Mouse (Mus musculus) limb, embryonic 14.5 days (tissue): ENCODE measurements around the gene Gatad2a. TPM values are rescaled to one million over a fixed set of nuclear protein-coding genes. Genes with fewer than 3 reads are reported as not detected.

Experiments used
- ATAC-seq: fragments of 200-750 bp; cut with Nextera tagmentation; 2 replicates; pipeline ENCODE4 v1.8.0; 2017; ENCODE audit warnings: low read depth, moderate number of reproducible peaks, moderate TSS enrichment; ENCODE audit not compliant: low FRiP score
- DNase-seq: peaks from one replicate; pipeline ENCODE4 v3.0.0-alpha.2; 2015; ENCODE audit warnings: low spot score
- H3K27ac ChIP-seq: fragments of 300-500 bp; sonication (generic); replicated peaks from 2 replicates; pipeline ENCODE4 v1.5.1; 2014; ENCODE audit warnings: low read depth, mild to moderate bottlenecking, low read length, moderate library complexity, mixed read lengths
- H3K27me3 ChIP-seq: fragments of 300-500 bp; sonication (generic); 2 replicates; pipeline ENCODE4 v1.6.1; 2014; ENCODE audit warnings: low read length, mixed read lengths; ENCODE audit not compliant: control insufficient read depth, insufficient read depth
- H3K36me3 ChIP-seq: fragments of 300-500 bp; sonication (generic); 2 replicates; pipeline ENCODE4 v1.6.1; 2014; ENCODE audit warnings: mild to moderate bottlenecking, low read length, moderate library complexity, mixed read lengths; ENCODE audit not compliant: control insufficient read depth, insufficient read depth
- H3K4me1 ChIP-seq: fragments of 300-500 bp; sonication (generic); 2 replicates; pipeline ENCODE4 v1.6.1; 2014; ENCODE audit warnings: antibody characterized with exemption, low read length, mixed read lengths; ENCODE audit not compliant: control insufficient read depth, insufficient read depth
- H3K4me2 ChIP-seq: fragments of 300-500 bp; sonication (generic); replicated peaks from 2 replicates; pipeline ENCODE4 v1.6.1; 2014; ENCODE audit warnings: low read depth, mild to moderate bottlenecking, low read length, moderate library complexity; ENCODE audit not compliant: severe bottlenecking
- H3K4me3 ChIP-seq: fragments of 300-500 bp; sonication (generic); replicated peaks from 2 replicates; pipeline ENCODE4 v1.5.1; 2014; ENCODE audit warnings: low read length
- H3K9ac ChIP-seq: fragments of 300-500 bp; sonication (generic); 2 replicates; pipeline ENCODE4 v1.6.1; 2014; ENCODE audit warnings: mild to moderate bottlenecking, low read depth, low read length, moderate library complexity; ENCODE audit not compliant: severe bottlenecking
- H3K9me3 ChIP-seq: fragments of 300-500 bp; sonication (generic); 2 replicates; pipeline ENCODE4 v1.6.1; 2016; ENCODE audit warnings: low read length; ENCODE audit not compliant: control insufficient read depth
- POLR2A ChIP-seq: fragments of 200-500 bp; IDR thresholded peaks from 2 replicates; pipeline ENCODE4 v1.8.0; 2012; ENCODE audit warnings: inconsistent platforms, mild to moderate bottlenecking, moderate library complexity, borderline replicate concordance; ENCODE audit not compliant: insufficient read depth, insufficient read length; ENCODE audit errors: extremely low read depth
- WGBS: fragments of 180-500 bp; shearing (Covaris S2); extraction: QIAGEN DNeasy Blood & Tissue Kit; methylation state at CpG from one replicate; pipeline ENCODE4 v1.1.7; 2014; 5-methylcytosine and 5-hydroxymethylcytosine counted together
- polyA plus RNA-seq, 2 experiments: library from polyadenylated mRNA; depleted of rRNA in 1 of 2; stranded (reverse) in 1 of 2; unstranded in 1 of 2; fragments of >200 nt; fragmentation: Nextera tagmentation in 1 of 2; extraction: Ambion mirVana in 1 of 2; gene quantifications; 2 replicates each; pipeline versions ENCODE4 v1.2.1 to v1.2.3; 2012 to 2014

Gatad2a gene
- polyA plus RNA-seq, 2 experiments = 49.2 to 65.0 TPM

DNA sequence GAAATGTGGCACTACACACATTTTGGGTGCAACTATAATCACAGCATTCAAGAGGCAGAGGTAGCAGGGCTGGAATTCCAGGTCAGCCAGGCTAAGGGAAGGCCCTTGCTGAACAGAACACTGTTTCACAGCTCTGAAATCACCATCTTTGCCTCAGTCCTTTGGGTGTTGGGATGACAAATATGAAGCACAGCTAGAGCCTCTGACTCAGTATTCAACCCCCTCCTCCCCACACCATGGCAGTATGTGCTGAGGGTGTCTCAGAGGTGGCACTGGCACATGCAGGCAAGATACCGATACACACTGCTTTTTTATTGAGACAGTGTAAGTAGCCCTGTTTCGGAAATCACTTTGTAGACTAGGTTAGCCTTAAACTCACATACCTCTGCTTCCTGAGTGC lies 89.9 kb downstream of the Gatad2a start:
- H3K27ac ChIP-seq = no peak overlapping the region
- no peak for TF ChIP-seq POLR2A
- no peak overlapping the region for H3K9ac ChIP-seq
- H3K4me3 ChIP-seq = no peak overlapping the region
- 79% methylated on average over 2 of the region's 2 CpGs for WGBS
- DNase-seq (no peak), ATAC-seq (no peak)
- no peaks in the 10 kb centered on the region for H3K27me3 ChIP-seq
- no peaks in the 10 kb centered on the region for H3K9me3 ChIP-seq
- no peak overlapping the region for H3K4me2 ChIP-seq
- H3K36me3 ChIP-seq = peaks cover 44% of the 10 kb centered on the region
- 0 out of 2 replicates have a peak, but pooled peaks cover 5% of the 10 kb centered on the region for H3K4me1 ChIP-seq

DNA sequence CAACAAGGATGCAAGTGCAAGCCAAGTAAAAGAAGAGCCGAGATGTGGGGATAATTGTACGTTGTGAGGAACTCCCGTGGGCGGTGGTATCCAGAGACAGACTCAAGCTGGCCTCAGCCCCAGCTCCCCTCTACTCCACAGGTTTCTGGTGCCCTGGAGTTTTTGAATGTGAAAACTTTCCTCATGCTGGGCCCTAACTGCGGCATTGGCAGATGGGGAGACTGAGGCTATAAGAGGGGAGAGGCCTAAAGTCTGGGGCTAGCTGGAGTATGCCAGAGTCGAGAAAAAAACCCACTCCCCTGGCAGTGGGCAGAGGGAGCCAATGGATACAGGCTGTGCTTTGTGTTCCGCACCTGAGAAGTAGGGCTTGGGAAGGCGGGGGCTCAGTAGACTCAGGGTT lies 92.1 kb downstream of the Gatad2a start:
- peaks cover 14% of the 10 kb centered on the region for H3K4me1 ChIP-seq
- no peaks in the 10 kb centered on the region for H3K9me3 ChIP-seq
- TF ChIP-seq POLR2A = no peak
- H3K4me3 ChIP-seq = no peak overlapping the region; the same call in 1 of the 2 replicates
- 73% methylated on average over 8 of the region's 8 CpGs for WGBS
- ATAC-seq (no peak), DNase-seq (no peak)
- H3K27me3 ChIP-seq = no peaks in the 10 kb centered on the region
- peaks cover 22% of the 10 kb centered on the region for H3K36me3 ChIP-seq
- H3K9ac ChIP-seq = no peak overlapping the region
- peak overlapping the region; percentile 93 for H3K4me2 ChIP-seq
- H3K27ac ChIP-seq = no peak overlapping the region

DNA sequence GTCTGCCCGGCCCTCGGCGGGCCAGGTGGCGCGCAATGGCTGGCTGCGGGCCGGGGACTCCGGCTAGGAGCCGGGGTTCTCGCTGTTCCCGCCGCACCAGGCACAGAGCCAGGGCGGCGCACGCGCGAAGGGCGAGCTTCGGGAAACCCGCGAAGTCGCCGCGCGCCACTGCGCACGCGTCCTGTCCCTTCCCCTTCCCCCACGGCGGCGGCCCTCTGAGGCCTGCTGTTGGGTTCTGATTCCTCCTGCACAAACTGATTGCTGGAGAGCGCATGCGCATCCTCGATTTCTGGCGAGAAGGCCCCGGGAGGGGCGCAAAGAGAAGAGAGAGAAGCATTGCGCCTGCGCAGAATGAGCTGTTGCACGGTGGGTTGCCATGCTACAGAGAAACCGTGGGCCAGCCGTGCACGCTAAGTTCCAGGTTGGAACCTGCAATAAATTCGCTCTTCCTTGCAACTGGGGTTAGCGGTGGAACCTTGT lies 93.1 kb downstream of the Gatad2a start:
- H3K27ac ChIP-seq = peak overlapping the region; percentile 89
- WGBS = under 1% methylated on average over 36 of the region's 45 CpGs
- no peaks in the 10 kb centered on the region for H3K27me3 ChIP-seq
- peaks cover 14% of the 10 kb centered on the region for H3K4me1 ChIP-seq
- H3K36me3 ChIP-seq = peaks cover 12% of the 10 kb centered on the region
- no peaks in the 10 kb centered on the region for H3K9me3 ChIP-seq
- DNase-seq (peak; percentile 100), ATAC-seq (peak; percentile 87)
- peak overlapping the region; percentile 74 for H3K9ac ChIP-seq
- H3K4me2 ChIP-seq = peak overlapping the region; percentile 93
- peak; percentile 83; the same call in 1 of the 2 replicates for TF ChIP-seq POLR2A
- H3K4me3 ChIP-seq = peak overlapping the region; percentile 73

DNA sequence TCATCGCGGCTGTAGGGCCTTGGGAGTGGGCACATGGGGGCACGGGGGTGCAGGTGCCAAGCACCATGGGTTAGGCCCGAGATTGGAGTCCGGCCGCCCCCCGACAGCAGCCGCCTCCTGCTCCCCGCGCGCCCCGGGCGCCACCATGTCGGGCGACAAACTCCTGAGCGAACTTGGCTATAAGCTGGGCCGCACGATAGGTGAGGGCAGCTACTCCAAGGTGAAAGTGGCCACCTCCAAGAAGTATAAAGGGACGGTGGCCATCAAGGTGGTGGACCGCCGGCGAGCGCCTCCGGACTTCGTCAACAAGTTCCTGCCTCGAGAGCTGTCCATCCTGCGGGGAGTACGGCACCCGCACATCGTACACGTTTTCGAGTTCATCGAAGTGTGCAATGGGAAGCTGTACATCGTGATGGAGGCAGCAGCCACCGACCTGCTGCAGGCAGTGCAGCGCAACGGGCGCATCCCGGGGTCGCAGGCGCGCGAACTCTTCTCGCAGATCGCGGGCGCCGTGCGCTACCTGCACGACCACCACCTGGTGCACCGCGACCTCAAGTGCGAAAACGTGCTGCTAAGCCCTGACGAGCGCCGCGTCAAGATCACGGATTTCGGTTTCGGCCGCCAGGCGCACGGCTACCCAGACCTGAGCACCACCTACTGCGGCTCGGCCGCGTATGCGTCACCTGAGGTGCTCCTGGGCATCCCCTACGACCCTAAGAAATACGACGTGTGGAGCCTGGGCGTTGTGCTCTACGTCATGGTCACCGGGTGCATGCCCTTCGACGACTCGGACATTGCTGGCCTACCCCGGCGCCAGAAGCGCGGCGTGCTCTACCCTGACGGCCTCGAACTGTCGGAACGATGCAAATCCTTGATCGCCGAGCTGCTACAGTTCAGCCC lies 93.8 kb downstream of the Gatad2a start, which contains the start of the genes Tssk6, Ndufa13 and Yjefn3:
Gene Tssk6 (plus strand): TSS at position 22 of the 900 bp plus-strand sequence.
Gene Ndufa13 (minus strand): TSS at position 396 of the 900 bp plus-strand sequence.
Gene Yjefn3 (minus strand): TSS at position 550 of the 900 bp plus-strand sequence.
- H3K4me3 ChIP-seq = peak within 1 kb of the TSS; percentile 73
- TF ChIP-seq POLR2A = no peak
- WGBS = 2% methylated on average over 86 of the region's 89 CpGs
- H3K4me1 ChIP-seq = peaks cover 17% of the 10 kb centered on the region
- no peaks in the 10 kb centered on the region for H3K27me3 ChIP-seq
- H3K4me2 ChIP-seq = peak within 1 kb of the TSS; percentile 93
- no peaks in the 10 kb centered on the region for H3K9me3 ChIP-seq
- H3K36me3 ChIP-seq = peaks cover 6% of the 10 kb centered on the region
- ATAC-seq = peak; percentile 32
- peak within 1 kb of the TSS; percentile 89 for H3K27ac ChIP-seq
- DNase-seq = no peak
- peak within 1 kb of the TSS; percentile 81 for H3K9ac ChIP-seq

DNA sequence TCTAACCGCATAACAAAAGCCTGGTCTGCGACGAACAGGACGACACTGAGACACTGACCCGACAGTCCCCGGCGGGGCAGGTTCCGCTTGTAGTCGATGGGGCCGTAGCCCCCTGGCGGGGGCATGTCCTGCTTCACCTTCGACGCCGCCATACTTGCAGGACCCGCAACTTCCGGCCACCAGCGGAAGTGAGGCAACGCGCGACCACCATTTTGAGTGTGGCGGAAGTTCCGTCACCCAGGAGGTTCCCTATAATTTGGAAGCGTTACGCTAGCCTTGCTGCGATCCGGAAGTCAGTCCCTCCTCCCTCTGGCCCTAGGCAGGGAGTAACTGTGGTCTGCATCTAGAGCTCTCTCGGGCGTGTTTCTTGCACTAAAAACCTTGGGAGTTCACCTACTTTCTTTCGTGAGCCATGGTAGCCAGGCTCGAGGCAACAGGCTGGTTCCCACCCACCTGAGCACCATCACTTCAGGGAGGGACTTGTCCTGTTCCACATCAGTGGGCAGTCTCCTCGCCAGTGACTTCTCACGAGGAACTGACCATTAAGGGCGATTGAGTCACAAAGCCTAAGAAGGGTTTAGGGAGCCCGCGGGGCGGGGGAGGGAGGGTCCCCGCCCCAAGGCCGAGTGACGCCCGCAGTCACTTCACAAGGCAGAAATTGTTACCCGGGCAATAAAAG lies 94.6 kb downstream of the Gatad2a start:
- DNase-seq (peak; percentile 94), ATAC-seq (peak; percentile 80)
- Histone ChIP-seq H3K27ac (peak overlapping the region; percentile 89), H3K4me3 (peak overlapping the region; percentile 73), H3K27me3 (no peaks in the 10 kb centered on the region), H3K9ac (peak overlapping the region; percentile 81), H3K9me3 (no peaks in the 10 kb centered on the region), H3K36me3 (no peaks in the 10 kb centered on the region; the same call in 1 of the 2 replicates), H3K4me2 (peak overlapping the region; percentile 93), H3K4me1 (peaks cover 17% of the 10 kb centered on the region)
- WGBS = 2% methylated on average over 41 of the region's 41 CpGs
- TF ChIP-seq POLR2A = peak; percentile 85; the same call in 1 of the 2 replicates
